Mouse (Mus musculus) brain, embryonic 14.5 days (tissue): ENCODE measurements around the gene Tead1.

Source experiments
- CTCF ChIP-seq: fragments of 200-500 bp; IDR thresholded peaks from 2 replicates; pipeline ENCODE4 v1.5.1; 2012; ENCODE audit warnings: inconsistent platforms, mild to moderate bottlenecking, moderate library complexity, borderline replicate concordance; ENCODE audit not compliant: insufficient read depth, insufficient read length; ENCODE audit errors: extremely low read depth
- POLR2A ChIP-seq: fragments of 200-500 bp; IDR thresholded peaks from 2 replicates; pipeline ENCODE4 v1.6.1; 2012; ENCODE audit warnings: mild to moderate bottlenecking, inconsistent platforms, borderline replicate concordance; ENCODE audit not compliant: poor library complexity, insufficient read depth, insufficient read length, severe bottlenecking; ENCODE audit errors: extremely low read depth

DNA sequence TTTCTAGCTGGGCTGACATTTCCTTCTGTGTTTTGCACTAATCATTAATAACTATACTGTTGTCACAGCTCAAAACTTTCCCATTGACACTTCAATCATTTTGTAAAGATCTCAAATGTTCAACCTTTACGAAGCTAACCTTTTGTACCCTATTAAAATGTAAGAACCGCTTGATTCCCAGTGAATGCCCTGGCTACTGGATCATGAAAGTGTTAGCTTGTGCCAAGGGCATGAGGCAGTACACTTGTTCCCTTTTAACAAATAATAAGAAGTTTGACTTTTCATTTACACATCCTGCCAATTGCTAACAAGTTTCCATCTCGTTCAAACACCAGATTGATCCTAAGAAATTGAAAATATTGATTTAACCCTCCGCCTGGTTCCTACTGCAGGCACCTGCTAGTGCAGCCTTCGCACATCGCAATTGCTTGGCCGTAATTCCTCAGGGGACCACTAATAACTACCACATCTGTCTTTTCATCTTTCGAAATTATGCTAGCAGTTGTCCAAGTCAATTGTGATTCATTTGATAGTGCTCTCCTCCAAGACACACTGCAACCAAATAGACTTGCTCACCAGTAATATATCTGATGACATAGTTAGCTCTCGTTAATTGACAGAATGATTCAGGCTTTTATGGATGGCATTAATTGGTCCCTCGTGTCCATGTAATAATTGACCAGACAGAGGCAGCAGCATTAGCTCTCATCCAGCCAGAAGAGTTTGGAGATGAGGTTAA is 133.1 kb downstream of the Tead1 start:
- TF ChIP-seq POLR2A, result no peak
- TF ChIP-seq CTCF, result no peak
